Mouse (Mus musculus): ENCODE data around the gene Padi6. TPM values are rescaled to one million over a fixed set of nuclear protein-coding genes. Genes with fewer than 3 reads are reported as not detected.

Gene Padi6
- polyA plus RNA-seq, 1 experiment from 2014 or later, result not detected

Small RNAs within 50 kb of the gene (microRNA-seq; reads per million reads assigned to microRNA genes)
- not detected for gene Gm23045
- not detected for gene Gm25951

Other genes starting within 250 kb of the Padi6 start
- 11.8 and 18.2 TPM in 2 replicates for gene Arhgef10l, start 76.6 kb downstream of the Padi6 start, polyA plus RNA-seq (2014; fragmentation: Nextera tagmentation; extraction: Ambion mirVana)
- 35.3 and 45.2 TPM in 2 replicates for gene Rcc2, start 42.1 kb downstream of the Padi6 start, polyA plus RNA-seq (2014; fragmentation: Nextera tagmentation; extraction: Ambion mirVana)
- 1.1 and 1.3 TPM in 2 replicates for gene Padi4, start 31.6 kb upstream of the Padi6 start, polyA plus RNA-seq (2014; fragmentation: Nextera tagmentation; extraction: Ambion mirVana)
- gene Padi3, start 68.0 kb upstream of the Padi6 start, polyA plus RNA-seq (2014; fragmentation: Nextera tagmentation; extraction: Ambion mirVana), result 0.08 and 0.21 TPM in 2 replicates
- gene Padi1, start 103.1 kb upstream of the Padi6 start, polyA plus RNA-seq (2014; fragmentation: Nextera tagmentation; extraction: Ambion mirVana), result 0.09 and 0.39 TPM in 2 replicates
- gene Padi2, start 163.7 kb upstream of the Padi6 start, polyA plus RNA-seq (2014; fragmentation: Nextera tagmentation; extraction: Ambion mirVana), result 13.9 and 22.6 TPM in 2 replicates
- gene Sdhb, start 218.6 kb upstream of the Padi6 start, polyA plus RNA-seq (2014; fragmentation: Nextera tagmentation; extraction: Ambion mirVana), result 442 and 499 TPM in 2 replicates
- gene Atp13a2, start 244.2 kb upstream of the Padi6 start, polyA plus RNA-seq (2014; fragmentation: Nextera tagmentation; extraction: Ambion mirVana), result 26.5 and 39.5 TPM in 2 replicates

Data from kidney, embryonic 14.5 days (tissue).